Mouse (Mus musculus) layer of hippocampus, adult 18-20 months (tissue): ENCODE results near the gene Pde6h. TPM values are rescaled to one million over a fixed set of nuclear protein-coding genes. Genes with fewer than 3 reads are reported as not detected.

ENCODE experiments used
- DNase-seq, 2 experiments: peaks; one replicate each; pipeline ENCODE4 v3.0.0; 2022; ENCODE audit warnings: low spot score in 2 of 2
- total RNA-seq, 2 experiments: library from RNA; stranded (reverse); gene quantifications; 2 replicates each; pipeline ENCODE4 v1.2.3; 2021

Gene Pde6h
- total RNA-seq, 2 experiments from 2014 or later, result 0.43 to 3.1 TPM

GRCm38 (mm10) chr6:136968877-136969276, 45.2 kb downstream of the Pde6h start:
- DNase-seq, result peak in 1 of 2 experiments; percentile 62

DNA sequence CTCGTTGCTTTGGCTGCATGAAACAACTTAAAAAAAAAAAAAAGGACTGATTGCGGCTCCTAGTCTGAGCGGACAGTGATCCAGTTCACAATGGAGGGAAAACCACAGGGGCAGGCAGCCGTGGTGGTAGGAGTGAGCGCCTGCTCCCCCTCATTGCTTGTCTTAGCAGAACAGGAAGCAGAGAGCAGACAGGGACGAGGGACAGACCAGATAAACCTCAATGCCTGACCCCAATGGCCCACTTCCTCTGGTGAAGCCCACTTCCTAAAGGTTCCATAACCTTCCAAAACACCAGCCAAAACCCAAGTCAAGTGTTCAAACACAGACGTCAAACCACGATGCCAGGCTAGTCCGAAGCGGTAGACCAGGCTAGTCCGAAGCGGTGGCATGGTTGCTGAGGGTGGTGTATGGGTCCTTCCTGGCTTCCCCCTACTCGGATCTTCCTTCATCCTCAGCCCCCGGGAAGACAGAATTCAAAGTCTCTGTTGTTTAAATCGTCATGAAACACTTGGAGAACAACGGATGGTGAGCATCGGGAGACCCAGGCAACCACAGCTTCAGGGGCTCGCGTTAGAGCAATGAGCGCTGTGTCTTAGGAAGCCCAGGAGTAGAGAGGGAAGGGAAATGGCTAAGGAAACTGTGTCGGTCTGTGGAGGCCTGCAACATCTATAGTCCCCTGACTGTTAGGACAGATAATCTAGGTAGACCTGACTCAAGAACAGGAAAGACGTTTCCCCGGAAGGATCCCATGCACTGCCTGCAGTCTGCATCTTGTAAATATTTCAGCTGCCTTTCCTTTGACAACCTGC, 55.8 kb downstream of the Pde6h start:
- no peak for DNase-seq

DNA sequence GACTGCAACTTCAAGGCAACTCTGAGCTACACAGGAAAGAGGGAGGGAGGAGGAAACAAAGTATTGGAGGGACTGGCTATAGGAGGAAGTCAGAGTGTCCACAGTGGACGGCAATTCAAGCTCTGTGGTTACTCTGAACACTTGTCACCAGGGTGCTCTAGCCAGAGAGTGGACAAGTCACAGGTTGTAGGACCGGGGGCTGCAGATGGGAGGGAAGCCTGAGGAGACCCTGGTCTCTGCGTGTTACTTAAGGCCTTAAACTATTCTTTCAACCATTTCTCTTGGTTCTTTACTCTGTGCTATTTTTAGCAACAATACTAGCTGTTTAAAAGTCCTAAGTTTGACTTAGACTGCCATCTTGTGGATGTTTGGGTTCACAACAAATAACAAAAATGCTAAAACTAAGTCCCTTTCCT, 56.7 kb downstream of the Pde6h start:
- peak in 1 of 2 experiments; percentile 62 for DNase-seq

DNA sequence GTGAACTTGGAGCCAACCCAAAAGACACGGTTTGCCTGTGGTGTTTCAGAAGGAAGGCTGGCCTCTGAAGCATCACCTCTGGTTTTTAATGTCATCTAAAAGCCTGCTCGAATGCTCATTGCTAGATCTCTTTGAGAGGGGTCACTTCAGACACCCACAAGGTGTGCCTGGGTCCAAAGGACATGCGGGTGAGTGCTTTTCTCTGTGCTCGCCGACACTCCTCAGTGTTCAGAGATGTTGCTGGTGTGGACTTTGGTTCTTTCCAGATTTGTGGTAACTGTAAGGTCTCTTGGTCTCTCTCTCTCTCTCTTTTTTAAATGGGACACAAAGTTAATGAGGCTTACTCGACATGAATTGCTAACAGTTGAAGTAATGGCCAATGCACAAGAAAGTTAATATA, 58.9 kb downstream of the Pde6h start:
- DNase-seq, result no peak

- no peak for DNase-seq
Observed at GRCm38 (mm10) chr6:136983201-136983600, 59.6 kb downstream of the Pde6h start.

DNA sequence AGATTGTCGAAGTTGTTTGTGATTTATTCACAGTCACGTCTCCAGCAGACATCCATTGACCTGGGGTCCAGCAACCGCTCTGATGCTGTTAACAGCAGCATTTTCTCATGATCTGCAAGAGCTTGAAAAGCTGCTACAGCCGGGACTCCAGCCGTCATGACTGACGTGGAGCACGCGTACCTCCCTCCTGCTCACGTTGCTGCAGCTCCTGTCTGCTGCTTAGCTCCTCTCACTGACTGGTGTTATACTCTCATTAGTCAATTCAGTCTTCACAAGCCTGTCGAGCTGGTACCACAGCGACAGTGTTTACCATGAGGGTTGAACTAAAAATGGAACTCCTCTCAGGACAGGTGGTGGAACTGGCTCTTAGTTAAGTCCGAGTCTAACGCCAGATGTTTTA, 62.4 kb downstream of the Pde6h start:
- no peak for DNase-seq

GRCm38 (mm10) chr6:136986718-136987117, 63.1 kb downstream of the Pde6h start:
- no peak for DNase-seq

DNA sequence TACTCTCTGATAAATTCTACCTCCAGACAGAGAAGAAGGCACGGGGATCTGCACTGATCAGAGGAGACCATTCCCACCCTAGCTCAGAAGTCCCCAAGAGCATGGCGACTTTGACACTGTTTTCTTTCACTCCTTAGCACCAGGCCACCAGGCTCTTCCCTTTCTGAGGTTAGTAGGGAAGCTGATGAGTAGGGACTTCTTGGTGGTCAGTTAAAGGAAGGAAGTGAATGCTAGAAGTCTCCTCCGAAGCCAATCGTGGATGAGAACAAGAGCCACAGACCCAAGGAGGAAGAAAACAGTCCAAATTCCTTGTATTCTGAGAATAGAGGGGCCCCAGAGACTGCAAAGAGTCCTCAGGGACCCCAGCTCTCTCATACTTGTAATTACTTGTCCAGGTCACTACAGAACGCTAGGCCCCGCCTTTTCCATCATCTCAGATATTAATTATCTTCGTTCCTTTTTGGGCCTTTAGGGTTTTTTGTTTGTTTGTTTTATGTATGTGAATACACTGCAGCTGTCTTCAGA, 65.0 kb downstream of the Pde6h start:
- no peak for DNase-seq

GRCm38 (mm10) chr6:136989824-136990497, 66.3 kb downstream of the Pde6h start:
- no peak for DNase-seq

DNA sequence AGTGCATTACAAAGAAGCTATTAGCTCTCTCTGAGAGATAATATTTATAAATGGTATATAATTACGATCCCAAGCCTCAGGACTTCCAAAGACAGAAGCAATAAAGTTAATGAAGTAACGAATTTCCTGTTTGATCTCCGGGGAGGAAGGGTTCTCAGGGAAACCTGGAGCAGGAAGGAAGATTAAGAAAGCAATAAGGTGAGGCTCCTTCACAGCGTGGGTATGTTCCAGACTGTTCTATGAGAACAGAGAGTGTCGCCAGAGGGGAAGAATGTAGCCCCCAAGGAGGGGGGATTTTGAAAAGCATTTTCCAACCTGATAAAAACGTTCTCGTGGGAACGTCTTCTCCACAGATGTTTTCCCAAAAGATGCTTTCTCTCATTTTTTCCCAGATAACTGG, 66.9 kb downstream of the Pde6h start:
- DNase-seq, result no peak

- no peak for DNase-seq
Observed at GRCm38 (mm10) chr6:136993574-136993973, 69.9 kb downstream of the Pde6h start.

- no peak for DNase-seq
Observed at GRCm38 (mm10) chr6:136995533-136995932, 71.9 kb downstream of the Pde6h start.

DNA sequence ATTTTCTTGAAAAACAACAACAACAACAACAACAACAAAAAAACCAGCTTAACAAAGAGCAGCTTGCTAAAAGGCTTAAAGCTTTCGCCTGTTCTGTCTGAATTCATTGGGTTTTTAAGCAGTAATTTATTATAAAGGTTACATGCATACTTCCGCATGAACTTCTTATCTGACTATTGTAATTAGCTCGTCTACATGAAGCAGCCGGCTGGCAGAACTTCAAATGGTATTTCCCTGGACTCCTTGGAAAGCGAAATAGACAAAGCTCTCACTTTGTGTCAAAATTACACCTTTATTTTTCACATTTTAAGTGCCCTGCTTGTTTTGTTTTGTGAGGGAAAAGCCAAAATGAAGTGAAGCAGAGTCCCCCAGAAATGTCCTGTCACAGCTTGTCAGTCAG, 72.7 kb downstream of the Pde6h start:
- DNase-seq, result no peak

- DNase-seq, result peak; percentile 49 to 82
Observed at GRCm38 (mm10) chr6:136998181-136998580, 74.5 kb downstream of the Pde6h start.

DNA sequence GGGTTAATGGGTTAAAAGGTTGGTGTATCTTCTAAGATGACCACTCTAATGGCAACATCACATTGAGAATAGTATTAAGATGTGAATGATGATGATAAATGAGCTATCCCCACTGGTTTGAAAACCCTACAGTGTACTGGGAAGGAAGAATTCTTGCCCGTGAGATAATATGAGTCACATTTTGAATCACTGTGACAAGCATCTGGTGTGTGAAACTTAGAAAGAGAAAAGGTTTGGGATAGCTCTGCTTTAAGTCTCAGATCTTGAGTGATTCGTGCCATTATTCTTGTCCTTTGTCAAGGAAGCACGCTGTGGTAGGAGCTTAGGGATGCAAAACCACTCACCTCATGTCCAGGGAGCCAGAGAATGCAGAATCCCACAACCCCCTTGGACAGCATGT, 75.4 kb downstream of the Pde6h start:
- no peak for DNase-seq

- no peak for DNase-seq
Observed at GRCm38 (mm10) chr6:136999707-137000446, 76.2 kb downstream of the Pde6h start.

DNA sequence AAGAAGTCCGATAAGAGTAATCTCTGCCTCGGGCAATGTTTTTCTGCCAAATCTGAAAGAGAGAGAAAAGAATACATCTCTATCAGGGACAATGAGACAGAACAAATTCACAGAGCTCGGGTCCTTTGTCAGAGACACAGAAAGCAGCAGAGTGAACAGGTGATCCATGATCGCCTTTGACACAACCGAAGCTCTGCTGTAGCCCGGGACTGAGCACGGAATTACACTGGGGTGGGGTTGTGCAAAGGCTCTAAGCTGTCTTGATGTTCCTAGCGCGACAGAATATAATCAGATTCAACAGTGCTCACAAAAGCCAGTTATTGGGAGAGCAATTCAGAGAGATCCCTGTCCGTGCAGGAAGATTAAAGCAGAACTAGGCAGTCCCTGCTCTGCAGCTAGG, 77.1 kb downstream of the Pde6h start:
- no peak for DNase-seq

DNA sequence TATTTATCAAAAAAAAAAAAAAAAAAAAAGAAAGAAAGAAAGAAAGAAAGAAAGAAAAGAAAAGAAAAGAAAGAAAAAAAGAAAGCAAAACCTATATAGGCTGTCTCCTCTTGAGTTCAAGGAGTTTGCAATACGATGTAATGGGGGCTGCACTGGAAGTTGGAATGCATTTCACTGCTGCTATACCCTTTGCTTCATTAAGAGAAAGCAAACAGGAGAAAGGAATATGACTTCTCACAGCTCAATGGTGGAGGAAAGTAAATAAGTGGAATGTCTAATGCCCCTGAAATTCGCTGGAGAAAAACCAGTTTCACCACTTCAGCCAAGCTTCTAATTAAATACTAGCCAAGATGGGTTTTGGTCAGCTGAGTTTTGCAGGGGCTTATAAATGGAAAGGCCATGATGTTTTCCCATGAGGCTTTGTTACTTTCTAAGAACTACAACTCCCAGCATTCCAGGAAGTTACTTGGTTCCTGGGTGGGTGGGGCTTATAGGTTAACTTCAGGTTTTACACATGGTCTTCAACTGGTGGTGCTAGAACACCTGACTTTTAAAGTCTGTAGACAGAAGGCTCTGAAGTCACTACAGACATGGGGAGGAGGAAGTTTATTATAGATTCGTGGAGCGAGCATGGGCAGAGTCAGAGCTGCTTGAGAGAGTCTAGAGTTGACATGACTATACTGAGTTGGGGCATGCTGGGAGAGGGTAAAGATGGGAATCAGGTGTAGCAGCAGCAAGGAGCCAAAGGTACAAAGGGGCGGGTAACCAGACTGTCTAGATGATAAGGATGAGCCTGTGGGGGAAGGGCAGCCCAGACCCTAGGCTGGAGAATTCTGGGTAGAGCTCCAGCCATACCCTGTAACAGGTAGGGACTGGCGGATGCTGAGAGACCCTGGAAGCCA, 77.9 kb downstream of the Pde6h start:
- DNase-seq, result no peak

- DNase-seq, result no peak
Observed at GRCm38 (mm10) chr6:137002169-137002514, 78.5 kb downstream of the Pde6h start.

- DNase-seq, result no peak
Observed at GRCm38 (mm10) chr6:137004359-137004758, 80.7 kb downstream of the Pde6h start.

GRCm38 (mm10) chr6:137011187-137011586, 87.6 kb downstream of the Pde6h start:
- no peak for DNase-seq
